Mouse (Mus musculus) lung, postnatal 4 days (tissue): ENCODE data around the gene Batf2.
A peak's percentile ranks its signal among the peaks of the same experiment; 100 is the strongest.
"Not testable (repeated sequence)": the region's sequence is repeated elsewhere in the genome, so short reads cannot be mapped to it uniquely, and the experiment has no call there.

Experiments used
- DNase-seq, 2 experiments: peaks; one replicate each; pipeline ENCODE4 v3.0.0; 2021

The Batf2 gene

DNA sequence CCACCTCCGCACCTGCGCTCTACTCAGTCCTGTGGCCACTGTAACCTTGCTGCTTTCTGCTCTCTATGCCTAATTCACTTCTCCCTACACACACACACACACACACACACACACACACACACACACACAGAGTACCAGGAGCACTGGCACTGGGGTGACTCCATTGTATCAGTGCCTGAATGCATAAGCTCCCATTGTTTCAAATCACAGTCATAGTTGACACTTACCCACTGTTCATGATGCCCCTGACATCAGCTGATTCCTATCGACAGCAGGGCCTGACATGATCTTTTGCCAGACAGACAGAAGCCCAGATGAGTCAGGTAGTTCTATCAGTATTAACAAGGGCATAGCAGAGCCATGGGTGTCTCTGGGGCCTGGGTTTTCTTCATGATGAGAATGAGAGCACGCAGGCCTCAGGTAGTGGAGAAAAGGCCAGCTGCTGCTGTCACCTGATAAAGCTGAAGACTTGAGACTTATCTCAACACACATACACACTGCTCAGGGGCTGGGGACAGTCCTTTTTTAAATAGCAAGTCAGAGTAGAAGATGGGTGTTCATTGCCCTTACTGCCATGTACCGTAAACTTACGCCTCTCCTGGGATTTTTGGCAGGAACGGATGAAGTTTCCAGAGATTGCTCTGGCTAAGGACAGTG, 8.5 kb upstream of the Batf2 start:
- no peak for DNase-seq

- DNase-seq, result not testable (repeated sequence)
Observed at GRCm38 (mm10) chr19:6133197-6133596, 7.6 kb upstream of the Batf2 start.

DNA sequence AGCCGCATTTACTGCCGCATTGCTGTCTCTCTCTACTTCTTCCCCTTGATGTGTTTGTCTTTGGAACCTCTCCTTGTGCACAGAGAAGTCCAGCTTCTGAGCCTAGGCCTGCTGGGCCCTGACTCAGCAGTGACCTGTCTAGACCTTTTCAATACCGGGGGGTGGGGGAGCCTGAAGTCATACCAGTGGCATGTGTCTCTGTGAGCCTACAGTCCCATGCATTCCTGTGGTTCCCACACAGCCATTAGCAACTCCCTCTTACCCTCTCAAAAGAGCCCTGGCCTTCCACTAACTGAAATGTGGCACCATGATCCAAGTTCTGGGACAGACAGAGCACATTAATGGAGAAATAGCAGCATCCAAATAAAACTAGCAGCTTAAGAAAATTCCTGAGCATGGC, 4.4 kb upstream of the Batf2 start:
- DNase-seq, result no peak

DNA sequence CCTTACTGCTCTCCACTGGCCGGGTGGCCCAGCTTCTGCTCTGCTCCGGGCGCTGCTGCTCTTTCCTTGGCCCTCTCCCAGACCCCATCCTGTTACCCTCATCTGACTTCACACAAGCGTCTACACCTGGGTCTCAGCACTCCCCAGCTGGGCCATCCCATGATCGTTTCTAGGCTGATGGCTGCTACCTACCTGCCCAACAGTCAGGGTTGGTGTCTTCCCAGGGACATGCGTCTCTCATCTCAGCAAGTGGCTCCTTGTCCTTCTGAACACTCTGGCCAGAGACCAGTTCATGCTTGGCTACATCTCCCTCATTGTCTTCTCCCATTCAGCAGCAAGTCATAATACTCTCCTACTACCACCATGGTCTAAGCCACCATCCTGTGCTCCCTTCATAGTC, 1.1 kb upstream of the Batf2 start:
- no peak for DNase-seq

GRCm38 (mm10) chr19:6140374-6140677, 457 bp upstream of the Batf2 start:
- no peak for DNase-seq

DNA sequence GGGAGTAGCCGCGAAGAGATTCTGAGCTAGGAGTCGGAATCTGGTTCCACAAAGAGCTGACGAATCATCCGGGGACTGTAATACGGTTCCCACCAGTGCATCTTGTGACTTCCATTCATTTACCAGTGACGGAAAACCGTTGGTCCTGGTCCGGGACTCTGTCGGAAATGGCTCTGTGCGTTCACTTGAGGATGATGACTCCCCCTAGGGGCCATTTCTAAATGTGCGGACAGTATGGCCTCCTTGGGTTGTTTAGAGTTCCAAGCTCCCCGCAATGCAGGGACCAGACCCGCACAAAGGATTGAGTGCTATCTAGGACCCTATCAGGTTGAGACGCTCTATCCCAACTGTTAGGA, 589 bp downstream of the Batf2 start, which contains the start of gene Arl2:
Gene Arl2, minus strand, starts transcription at position 155 of the 356 bp plus-strand sequence.
- DNase-seq, result peak; percentile 82 to 86

DNA sequence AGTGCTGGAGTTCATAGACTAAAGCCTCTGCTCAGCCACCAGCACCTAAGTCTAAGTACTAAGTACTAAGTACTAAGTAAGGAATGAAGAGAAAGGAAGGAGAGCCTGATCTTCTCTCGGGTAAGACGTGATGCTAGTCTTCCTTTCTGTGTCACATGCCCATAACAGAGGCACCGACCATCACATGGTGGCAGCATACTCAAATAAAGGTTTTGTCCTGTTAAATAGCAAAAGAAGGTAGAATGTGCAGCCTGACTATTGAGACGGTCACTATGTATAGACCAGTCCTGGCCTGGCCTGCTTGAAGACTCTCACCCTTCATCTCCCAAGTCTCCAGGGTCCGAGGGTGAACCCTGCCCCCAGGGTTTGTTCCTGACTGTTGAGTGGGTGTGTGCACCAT, 4.1 kb downstream of the Batf2 start:
- DNase-seq, result no peak

DNA sequence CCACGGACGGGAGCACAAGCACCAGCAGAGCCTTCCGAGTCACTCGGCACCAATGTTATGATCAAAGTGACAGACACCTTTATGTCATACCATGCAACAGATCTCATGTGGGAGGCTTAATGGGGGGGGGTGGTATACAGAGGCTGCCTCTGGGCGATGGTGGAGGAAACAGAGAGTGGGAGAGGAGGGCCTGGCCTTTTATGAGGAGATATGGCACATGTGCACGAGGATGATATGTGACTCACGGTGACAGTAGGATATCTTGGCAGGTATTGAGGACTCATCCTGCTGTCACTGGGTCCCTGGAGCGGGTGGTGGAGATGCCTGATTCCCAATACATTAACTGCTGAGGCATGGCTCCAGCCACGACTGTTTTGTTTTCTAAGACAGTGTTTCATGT, 14.4 kb downstream of the Batf2 start:
- DNase-seq, result no peak

GRCm38 (mm10) chr19:6156372-6156771, 15.6 kb downstream of the Batf2 start:
- DNase-seq, result no peak

GRCm38 (mm10) chr19:6157220-6157619, 16.4 kb downstream of the Batf2 start:
- peak in 1 of 2 experiments; percentile 23 for DNase-seq

GRCm38 (mm10) chr19:6163872-6164547, 23.2 kb downstream of the Batf2 start:
- DNase-seq, result peak; percentile 65 to 71

DNA sequence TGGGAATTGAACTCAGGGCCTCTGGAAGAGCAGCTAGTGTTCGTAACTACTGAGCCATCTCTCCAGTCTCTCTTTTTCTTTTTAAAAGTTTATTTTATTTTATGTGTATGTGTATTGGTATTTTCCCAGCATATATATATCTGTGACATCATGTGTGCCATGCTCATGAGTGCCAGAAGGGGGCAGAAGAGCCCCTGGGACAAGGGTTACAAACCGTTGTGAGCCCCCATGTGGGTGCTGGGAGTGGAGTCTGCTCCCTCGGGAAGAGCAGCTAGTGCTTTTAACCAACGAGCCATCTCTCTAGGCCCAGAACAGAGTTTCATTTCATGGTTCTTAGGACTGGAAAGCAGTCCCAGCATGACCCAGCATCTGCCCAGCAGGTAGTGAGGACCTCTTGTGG, 26.0 kb downstream of the Batf2 start:
- no peak for DNase-seq

DNA sequence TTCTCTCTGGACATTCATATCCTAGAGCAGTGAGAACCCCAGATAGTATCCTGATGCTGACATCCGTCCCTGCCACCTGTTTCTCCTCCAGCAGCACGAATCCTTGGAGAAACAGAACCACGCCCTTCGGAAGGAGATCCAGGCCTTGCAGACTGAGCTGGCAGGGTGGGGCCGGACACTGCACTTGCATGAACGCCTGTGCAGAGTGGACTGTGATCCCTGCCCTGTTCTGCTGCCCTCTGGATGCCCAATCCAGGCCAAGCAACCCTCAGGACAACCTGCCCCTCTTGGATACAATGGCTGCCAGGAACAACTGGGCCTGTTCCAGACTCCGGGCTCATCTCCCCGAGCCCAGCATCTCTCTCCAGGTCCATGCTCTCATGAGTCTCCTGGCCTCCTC, 30.4 kb downstream of the Batf2 start:
- DNase-seq, result no peak

DNA sequence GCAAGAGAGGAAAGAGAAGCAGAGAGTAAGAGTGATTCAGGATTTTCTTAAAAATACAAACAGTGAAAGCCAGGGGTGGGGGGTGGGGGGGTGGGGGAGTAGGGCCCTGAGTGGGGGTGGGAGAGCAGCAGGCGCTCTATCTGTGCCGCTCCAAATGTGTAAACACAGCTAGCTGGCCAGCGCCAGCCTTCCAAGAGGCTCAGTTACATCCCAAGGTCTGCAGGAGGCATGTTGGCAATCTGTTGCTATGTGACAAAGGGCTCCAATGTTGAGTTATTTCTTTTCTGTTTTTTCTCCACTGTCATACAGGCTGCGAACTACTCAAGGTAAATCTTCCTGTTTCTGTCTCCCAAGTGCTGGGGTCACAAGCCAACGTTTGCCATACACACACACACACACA, 34.0 kb downstream of the Batf2 start:
- no peak for DNase-seq

- no peak for DNase-seq
Observed at GRCm38 (mm10) chr19:6178775-6179174, 38.0 kb downstream of the Batf2 start.

- peak in 1 of 2 experiments; percentile 6 for DNase-seq
Observed at GRCm38 (mm10) chr19:6181629-6182028, 40.8 kb downstream of the Batf2 start.

DNA sequence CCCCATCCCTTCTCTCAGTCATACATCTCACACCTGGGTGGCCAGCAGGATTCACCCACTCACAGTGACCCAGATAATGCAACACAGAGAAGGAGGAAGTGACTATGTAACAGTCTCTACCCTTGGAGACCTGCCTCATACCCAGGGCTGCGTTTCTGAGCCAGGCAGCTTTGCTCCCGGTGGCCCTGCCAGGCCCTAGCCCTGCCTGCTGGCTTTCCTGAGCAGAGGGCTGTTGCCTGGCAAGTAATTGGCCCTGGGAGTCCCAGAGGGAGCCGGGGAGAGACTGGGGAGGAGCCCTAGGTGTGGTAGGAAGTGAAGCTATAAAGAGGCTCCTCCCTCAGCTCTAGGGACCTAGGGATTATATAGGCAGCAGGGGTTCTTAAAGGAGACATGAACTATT, 41.8 kb downstream of the Batf2 start:
- DNase-seq, result no peak

DNA sequence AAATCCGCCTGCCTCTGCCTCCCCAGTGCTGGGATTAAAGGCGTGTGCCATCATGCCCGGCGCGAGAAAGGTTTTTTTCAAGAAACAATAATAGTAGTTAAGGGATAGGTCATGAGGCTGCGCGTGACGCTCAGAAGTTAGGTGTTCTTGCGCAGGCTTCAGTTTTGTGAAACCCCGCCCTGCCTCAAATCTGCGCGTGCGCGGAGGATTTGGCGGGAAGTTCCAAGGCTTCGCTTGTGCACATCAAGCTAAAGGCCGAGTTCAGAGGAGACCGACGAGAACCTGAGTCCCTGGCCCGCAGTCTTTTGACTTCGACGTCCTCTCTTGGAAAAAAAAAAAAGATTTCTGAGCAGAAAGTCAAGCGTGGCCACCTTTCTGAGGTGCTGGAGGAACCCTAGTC, 43.3 kb downstream of the Batf2 start, which contains the start of gene Majin:
Gene Majin, plus strand, starts transcription at position 258 of the 400 bp plus-strand sequence.
- no peak for DNase-seq

GRCm38 (mm10) chr19:6204265-6204664, 63.5 kb downstream of the Batf2 start:
- no peak for DNase-seq

GRCm38 (mm10) chr19:6206716-6207115, 65.9 kb downstream of the Batf2 start:
- peak; percentile 44 to 72 for DNase-seq

DNA sequence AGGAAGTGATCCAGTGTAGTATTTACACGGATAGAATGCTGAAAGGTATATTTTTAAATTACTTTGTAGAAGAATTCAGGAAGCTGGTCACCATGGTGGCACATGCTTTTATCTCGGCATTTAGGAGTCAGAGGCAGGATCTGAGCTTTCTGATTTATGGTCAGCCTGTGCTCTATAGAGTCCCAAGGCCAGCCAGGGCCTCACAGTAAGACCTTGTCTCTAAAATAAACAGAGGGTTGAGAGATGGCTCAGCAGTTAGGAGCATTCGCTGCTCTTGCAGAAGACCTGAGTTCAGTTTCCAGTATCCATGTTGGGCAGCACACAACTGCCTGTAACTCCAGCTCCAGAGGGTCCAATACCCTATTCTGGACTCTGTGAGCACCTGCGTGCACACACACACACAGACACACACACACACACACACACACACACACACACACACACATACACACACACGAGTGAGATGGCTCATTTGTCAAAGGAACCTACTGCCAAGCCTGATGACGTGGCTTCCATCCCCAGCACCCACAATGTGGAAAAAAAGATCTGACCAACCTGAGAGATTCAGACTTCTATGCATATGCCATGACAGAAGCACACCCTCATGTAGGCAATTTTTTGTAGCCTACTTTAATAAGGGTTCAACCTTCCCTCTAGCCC, 75.4 kb downstream of the Batf2 start:
- DNase-seq, result no peak

DNA sequence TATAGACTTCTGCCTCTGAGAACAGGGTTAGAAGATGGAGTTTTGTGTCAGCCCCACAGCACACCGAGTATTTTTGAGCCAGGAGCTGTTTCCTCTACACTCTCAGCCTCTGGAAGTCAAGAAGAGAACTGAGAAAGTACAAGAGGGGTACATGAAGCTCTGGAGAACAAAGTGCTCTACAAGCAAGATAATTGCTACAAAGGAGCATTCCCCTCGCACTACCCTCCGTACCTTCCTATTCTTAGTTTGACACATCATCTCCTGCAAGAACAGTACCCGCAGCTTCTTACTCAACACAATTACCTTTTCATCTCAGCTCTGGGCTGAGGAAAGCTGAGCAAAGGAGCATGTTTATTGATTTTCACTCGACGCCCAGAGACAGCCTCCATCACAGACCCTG, 77.8 kb downstream of the Batf2 start:
- no peak for DNase-seq
